Mouse (Mus musculus): ENCODE results near the gene Kif1a. TPM values are rescaled to one million over a fixed set of nuclear protein-coding genes. Genes with fewer than 3 reads are reported as not detected.
A peak's percentile ranks its signal among the peaks of the same experiment; 100 is the strongest.

The Kif1a gene
- total and polyA plus RNA-seq, 2 experiments from 2014 or later, result 7.2 to 15.6 TPM

DNA sequence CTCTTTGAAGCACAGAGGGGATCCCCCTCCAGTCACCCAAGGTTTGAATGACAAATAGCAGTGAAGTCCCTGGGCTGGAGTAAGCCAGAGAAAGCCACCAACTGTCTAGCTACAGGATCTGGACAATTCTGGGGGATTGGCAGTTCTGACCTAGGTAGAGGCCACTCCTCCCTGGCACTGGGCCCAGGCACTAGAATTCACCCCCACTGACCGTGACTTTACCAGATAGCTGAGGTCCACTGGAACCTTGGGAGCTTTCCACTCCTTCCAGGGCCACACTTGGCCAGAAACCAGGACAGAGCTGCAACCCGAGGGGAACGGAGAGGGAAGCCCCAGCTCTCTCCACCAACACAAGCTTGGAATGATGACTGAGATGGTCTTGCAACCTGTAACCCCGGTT is 92.6 kb downstream of the Kif1a start:
- DNase-seq (ENCODE audit: low spot score) (peak; percentile 50), ATAC-seq (ENCODE audit: insufficient read depth, low read depth) (peak; percentile 47; the same call in 1 of the 2 replicates)
- TF ChIP-seq CTCF (IDR thresholded peaks at IDR 0.05; ENCODE audit: low read depth) (no peak), EP300 (IDR thresholded peaks at IDR 0.05; ENCODE audit: low read depth) (no peak)
- Histone ChIP-seq H3K36me3 (replicated peaks; ENCODE audit: control insufficient read depth, insufficient read depth, low read length) (no peaks in the 10 kb centered on the region), H3K27me3 (ENCODE audit: control insufficient read depth, insufficient read depth, low read length) (no peaks in the 10 kb centered on the region), H3K4me1 (ENCODE audit: control insufficient read depth, insufficient read depth) (peaks cover 10% of the 10 kb centered on the region), H3K9ac (replicated peaks; ENCODE audit: low read depth, low read length) (no peak overlapping the region), H3K9me3 (replicated peaks; ENCODE audit: control insufficient read depth, low read length) (no peaks in the 10 kb centered on the region), H3K27ac (ENCODE audit: low read depth) (no peak overlapping the region), H3K4me3 (ENCODE audit: low read depth, low read length) (no peak overlapping the region), H3K4me2 (ENCODE audit: low read depth, low read length) (no peak overlapping the region)
- WGBS, result 10% methylated on average over 4 of the region's 4 CpGs

DNA sequence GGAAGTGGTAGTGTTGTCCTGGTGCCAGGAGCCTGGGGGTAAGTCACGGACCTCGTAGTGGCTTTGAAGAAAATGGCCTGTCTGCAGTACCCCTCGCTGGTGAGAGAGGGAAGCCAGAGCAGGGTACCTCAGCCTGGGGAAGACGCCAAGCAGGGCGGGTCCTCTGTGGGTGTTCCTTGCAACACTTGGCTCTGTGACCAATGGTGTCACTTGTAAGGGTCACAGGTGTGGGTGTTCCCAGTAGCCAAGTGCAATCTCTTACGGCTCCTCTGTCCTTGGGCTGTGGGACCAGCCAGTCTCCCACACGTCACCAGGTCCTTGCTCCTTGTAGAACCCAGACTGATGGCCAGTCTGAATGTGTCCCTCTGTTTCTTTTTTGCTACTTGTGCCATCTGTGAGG is 95.7 kb downstream of the Kif1a start, which contains the start of gene Aqp12:
TSS of gene Aqp12 (plus strand) at position 274 of the 400 bp plus-strand sequence.
- Histone ChIP-seq H3K4me3 (ENCODE audit: low read depth, low read length) (no peak within 1 kb of the TSS), H3K36me3 (replicated peaks; ENCODE audit: control insufficient read depth, insufficient read depth, low read length) (no peaks in the 10 kb centered on the region), H3K27ac (ENCODE audit: low read depth) (no peak within 1 kb of the TSS), H3K4me2 (ENCODE audit: low read depth, low read length) (no peak within 1 kb of the TSS), H3K4me1 (ENCODE audit: control insufficient read depth, insufficient read depth) (peaks cover 10% of the 10 kb centered on the region), H3K9ac (replicated peaks; ENCODE audit: low read depth, low read length) (no peak within 1 kb of the TSS), H3K9me3 (replicated peaks; ENCODE audit: control insufficient read depth, low read length) (peaks cover 6% of the 10 kb centered on the region; the same call in 1 of the 2 replicates), H3K27me3 (ENCODE audit: control insufficient read depth, insufficient read depth, low read length) (no peaks in the 10 kb centered on the region)
- DNase-seq (ENCODE audit: low spot score) (no peak), ATAC-seq (ENCODE audit: insufficient read depth, low read depth) (no peak)
- TF ChIP-seq EP300 (IDR thresholded peaks at IDR 0.05; ENCODE audit: low read depth), result no peak
- no peak for TF ChIP-seq CTCF (IDR thresholded peaks at IDR 0.05; ENCODE audit: low read depth)
- WGBS, result 67% methylated on average over 7 of the region's 7 CpGs

GRCm38 (mm10) chr1:92992880-92993279 is 108.9 kb downstream of the Kif1a start:
- no peak overlapping the region for H3K9ac ChIP-seq (replicated peaks; ENCODE audit: low read depth, low read length)
- WGBS, result 77% methylated on average over 2 of the region's 2 CpGs
- H3K27me3 ChIP-seq (ENCODE audit: control insufficient read depth, insufficient read depth, low read length), result no peaks in the 10 kb centered on the region
- ATAC-seq (ENCODE audit: insufficient read depth, low read depth) (no peak), DNase-seq (ENCODE audit: low spot score) (no peak)
- H3K4me3 ChIP-seq (ENCODE audit: low read depth, low read length), result no peak overlapping the region
- no peaks in the 10 kb centered on the region for H3K9me3 ChIP-seq (replicated peaks; ENCODE audit: control insufficient read depth, low read length)
- no peak overlapping the region for H3K27ac ChIP-seq (ENCODE audit: low read depth)
- TF ChIP-seq CTCF (IDR thresholded peaks at IDR 0.05; ENCODE audit: low read depth) (no peak), EP300 (IDR thresholded peaks at IDR 0.05; ENCODE audit: low read depth) (no peak)
- H3K4me1 ChIP-seq (ENCODE audit: control insufficient read depth, insufficient read depth), result no peaks in the 10 kb centered on the region
- no peaks in the 10 kb centered on the region for H3K36me3 ChIP-seq (replicated peaks; ENCODE audit: control insufficient read depth, insufficient read depth, low read length)
- no peak overlapping the region for H3K4me2 ChIP-seq (ENCODE audit: low read depth, low read length)

DNA sequence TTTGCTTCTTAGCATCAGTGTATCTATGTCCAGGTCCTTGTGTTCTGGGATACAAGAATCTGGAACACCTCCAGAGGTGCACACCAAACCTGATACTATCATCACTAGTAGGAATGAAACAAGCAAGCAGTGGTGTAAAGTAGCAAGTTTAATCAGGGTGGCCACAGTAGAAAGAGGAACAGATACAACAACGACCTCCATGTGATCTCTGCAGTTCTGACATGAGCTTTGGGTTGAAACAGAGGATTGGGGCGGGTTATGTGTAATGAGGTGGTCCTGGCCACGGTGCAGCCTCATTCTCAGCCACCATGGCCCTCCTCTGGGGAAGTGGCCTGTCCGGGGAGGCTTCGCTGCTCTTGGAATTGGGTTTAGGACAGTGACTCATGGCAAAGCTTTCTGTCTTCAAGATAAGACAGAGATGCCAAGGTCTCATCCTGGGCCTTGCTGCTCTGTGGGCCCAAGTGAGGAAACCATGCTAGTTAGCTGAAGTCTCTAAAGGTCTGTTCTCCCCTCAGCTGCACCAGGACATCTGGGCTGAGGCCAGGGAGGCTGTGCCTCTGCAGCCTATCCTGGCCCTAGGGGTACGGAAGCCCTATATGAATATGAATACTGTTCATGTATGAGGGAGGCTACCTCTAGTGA is 109.4 kb downstream of the Kif1a start:
- DNase-seq (ENCODE audit: low spot score), result no peak

DNA sequence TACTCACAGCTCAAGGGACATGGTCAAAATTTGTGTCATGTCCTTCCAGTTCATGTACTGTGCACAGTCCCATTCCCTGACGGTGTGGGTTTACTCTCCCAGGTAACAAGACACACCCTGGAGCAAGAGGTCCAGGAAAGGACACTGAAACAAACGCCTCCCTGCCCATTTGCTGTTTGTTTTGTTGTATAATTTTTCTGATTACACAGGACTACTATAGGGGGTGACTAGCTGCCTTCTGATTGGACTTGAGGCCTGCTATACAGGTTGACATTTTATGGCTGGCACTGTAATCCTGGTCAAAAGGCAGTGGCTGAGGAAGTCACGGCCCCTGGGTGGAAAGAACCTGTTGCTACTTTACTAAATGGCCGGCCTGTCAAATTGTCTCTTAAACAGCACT is 111.9 kb downstream of the Kif1a start:
- DNase-seq (ENCODE audit: low spot score) (no peak), ATAC-seq (ENCODE audit: insufficient read depth, low read depth) (no peak)
- H3K27ac ChIP-seq (ENCODE audit: low read depth), result no peak overlapping the region
- no peaks in the 10 kb centered on the region for H3K27me3 ChIP-seq (ENCODE audit: control insufficient read depth, insufficient read depth, low read length)
- no peaks in the 10 kb centered on the region for H3K9me3 ChIP-seq (replicated peaks; ENCODE audit: control insufficient read depth, low read length)
- H3K4me3 ChIP-seq (ENCODE audit: low read depth, low read length), result no peak overlapping the region
- no peaks in the 10 kb centered on the region for H3K36me3 ChIP-seq (replicated peaks; ENCODE audit: control insufficient read depth, insufficient read depth, low read length)
- H3K4me2 ChIP-seq (ENCODE audit: low read depth, low read length), result no peak overlapping the region
- no peak for TF ChIP-seq EP300 (IDR thresholded peaks at IDR 0.05; ENCODE audit: low read depth)
- TF ChIP-seq CTCF (IDR thresholded peaks at IDR 0.05; ENCODE audit: low read depth), result no peak
- no peak overlapping the region for H3K9ac ChIP-seq (replicated peaks; ENCODE audit: low read depth, low read length)
- no peaks in the 10 kb centered on the region for H3K4me1 ChIP-seq (ENCODE audit: control insufficient read depth, insufficient read depth)
- WGBS, result 56% methylated on average over 4 of the region's 4 CpGs

More for the DNA sequence above, 109.4 kb downstream of the Kif1a start:
- Histone ChIP-seq H3K27ac (ENCODE audit: low read depth) (no peak overlapping the region), H3K4me3 (ENCODE audit: low read depth, low read length) (no peak overlapping the region), H3K4me2 (ENCODE audit: low read depth, low read length) (no peak overlapping the region), H3K9ac (replicated peaks; ENCODE audit: low read depth, low read length) (no peak overlapping the region), H3K9me3 (replicated peaks; ENCODE audit: control insufficient read depth, low read length) (no peaks in the 10 kb centered on the region), H3K4me1 (ENCODE audit: control insufficient read depth, insufficient read depth) (no peaks in the 10 kb centered on the region), H3K27me3 (ENCODE audit: control insufficient read depth, insufficient read depth, low read length) (no peaks in the 10 kb centered on the region), H3K36me3 (replicated peaks; ENCODE audit: control insufficient read depth, insufficient read depth, low read length) (no peaks in the 10 kb centered on the region)
- WGBS, result 69% methylated on average over 6 of the region's 6 CpGs
- TF ChIP-seq CTCF (IDR thresholded peaks at IDR 0.05; ENCODE audit: low read depth), result no peak
- TF ChIP-seq EP300 (IDR thresholded peaks at IDR 0.05; ENCODE audit: low read depth), result no peak
- no peak for ATAC-seq (ENCODE audit: insufficient read depth, low read depth)

DNA sequence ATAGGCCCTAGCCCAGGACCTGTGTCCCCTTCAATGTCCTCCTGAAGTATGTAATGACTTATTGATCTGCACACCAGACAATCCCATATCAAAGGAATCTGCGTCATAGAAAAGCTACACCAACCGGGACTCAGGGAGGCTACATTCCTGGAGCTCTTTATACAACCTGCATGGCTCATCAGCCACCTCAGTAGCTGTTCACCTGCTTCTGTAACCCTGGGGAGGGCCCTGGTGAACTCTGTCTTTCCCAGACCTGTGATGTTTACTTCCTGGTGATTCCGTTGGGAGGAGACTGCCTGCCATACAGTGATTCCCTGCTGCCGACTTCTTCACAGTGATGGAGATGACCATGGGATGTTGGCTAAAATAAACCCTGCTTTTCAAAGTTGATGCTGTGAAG is 112.9 kb downstream of the Kif1a start:
- Histone ChIP-seq H3K9ac (replicated peaks; ENCODE audit: low read depth, low read length) (no peak overlapping the region), H3K27me3 (ENCODE audit: control insufficient read depth, insufficient read depth, low read length) (no peaks in the 10 kb centered on the region), H3K9me3 (replicated peaks; ENCODE audit: control insufficient read depth, low read length) (no peaks in the 10 kb centered on the region), H3K4me1 (ENCODE audit: control insufficient read depth, insufficient read depth) (no peaks in the 10 kb centered on the region), H3K27ac (ENCODE audit: low read depth) (no peak overlapping the region), H3K4me2 (ENCODE audit: low read depth, low read length) (no peak overlapping the region), H3K4me3 (ENCODE audit: low read depth, low read length) (no peak overlapping the region), H3K36me3 (replicated peaks; ENCODE audit: control insufficient read depth, insufficient read depth, low read length) (no peaks in the 10 kb centered on the region)
- 63% methylated on average over 4 of the region's 4 CpGs for WGBS
- TF ChIP-seq CTCF (IDR thresholded peaks at IDR 0.05; ENCODE audit: low read depth) (no peak), EP300 (IDR thresholded peaks at IDR 0.05; ENCODE audit: low read depth) (no peak)
- ATAC-seq (ENCODE audit: insufficient read depth, low read depth) (no peak), DNase-seq (ENCODE audit: low spot score) (no peak)

All from heart, postnatal 0 days (tissue).